24 mouse cellular contexts compared by ENCODE assay signal in the genomic region with DNA sequence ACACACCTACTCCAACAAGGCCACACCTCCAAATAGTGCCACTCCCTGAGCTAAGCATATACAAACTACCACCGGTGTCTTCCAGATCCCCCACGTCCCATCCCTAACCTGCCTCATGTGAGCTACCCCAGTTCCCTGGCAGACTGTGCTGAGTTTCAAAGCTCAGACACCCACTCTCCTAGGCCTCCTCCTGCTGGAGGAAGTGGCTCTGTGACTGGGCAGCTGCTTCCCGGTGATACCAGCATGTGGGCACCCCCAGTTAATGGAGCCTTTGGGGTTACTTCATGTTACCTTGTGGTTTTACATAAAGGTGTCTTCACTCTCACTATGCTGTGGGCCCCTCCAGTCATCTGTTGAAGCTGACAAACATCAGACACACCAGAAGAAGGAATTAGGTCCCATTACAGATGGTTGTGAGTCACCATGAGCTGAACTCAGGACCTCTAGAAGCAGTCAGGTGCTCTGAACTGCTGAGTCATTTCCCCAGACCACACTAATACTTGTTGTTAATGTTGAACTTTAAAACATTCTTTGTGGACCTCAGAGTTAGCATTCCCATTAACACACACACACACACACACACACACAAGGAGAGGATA. TPM values are rescaled to one million over a fixed set of nuclear protein-coding genes. Genes with fewer than 3 reads are reported as not detected.
DNase-seq lines count a peak whose midpoint lies in the region; ATAC-seq and TF ChIP-seq lines count a peak whose summit lies in the region.
"Had no signal": no experiment of that assay in that cellular context is flagged by ENCODE, and none has a peak within 500 bp of the region (broad histone marks: within the 10 kb centered on the region; RNA-seq: fewer than 3 reads in every experiment).

No protein-coding gene starts in this region.

- no peak for DNase-seq in heart, postnatal 4 days
- peak; percentile 21 for DNase-seq in thymus, postnatal 4 days
- no peak for DNase-seq in thymus, adult 2 months
- DNase-seq in c-Kit-positive CD71-negative TER-119-negative erythroid progenitor cells, embryonic 14.5 days (ENCODE audit: low read depth): peak; percentile 28
- no peak for DNase-seq in cerebellum, adult 18-20 months
- no peak for DNase-seq in gastrocnemius, postnatal 25 days
- DNase-seq: adrenal gland, postnatal 10 days; cerebellum, postnatal 25 days; kidney, adult 11 months; kidney, postnatal 4 days; left cerebral cortex, postnatal 4 days; lung, postnatal 4 days; retina, postnatal 1 day; spleen, adult 18-20 months had no signal

- ATAC-seq in heart, embryonic 12.5 days (ENCODE audit: insufficient number of reproducible peaks, low FRiP score): no peak
- ATAC-seq in megakaryocyte-erythroid progenitor cell, adult 5-6 weeks (replicated peaks; ENCODE audit: low FRiP score, low TSS enrichment, poor library complexity, severe bottlenecking): peak; percentile 46; the same call in 1 of the 2 replicates
- ATAC-seq: CD4-positive, CD25-positive, alpha-beta regulatory T cell, adult 4 months had no signal

- no peaks in the 10 kb centered on the region for H3K27me3 ChIP-seq in heart, embryonic 12.5 days (replicated peaks)
- H3K27me3 ChIP-seq in thymus, adult 2 months (ENCODE audit: control insufficient read depth, insufficient read depth, low read length): no peaks in the 10 kb centered on the region
- H3K27me3 ChIP-seq: embryonic facial prominence, embryonic 12.5 days; hindbrain, embryonic 12.5 days; liver, embryonic 15.5 days; neural tube, embryonic 13.5 days had no signal

- H3K4me2 ChIP-seq in heart, embryonic 12.5 days: no peak overlapping the region
- H3K4me2 ChIP-seq: embryonic facial prominence, embryonic 12.5 days; hindbrain, embryonic 12.5 days; liver, embryonic 15.5 days; neural tube, embryonic 13.5 days had no signal

- peak overlapping the region; percentile 9 for H3K27ac ChIP-seq in heart, embryonic 12.5 days (ENCODE audit: poor library complexity, severe bottlenecking)
- H3K27ac ChIP-seq in thymus, adult 2 months (ENCODE audit: control insufficient read depth, insufficient read depth, low read length): no peak overlapping the region
- H3K27ac ChIP-seq: embryonic facial prominence, embryonic 12.5 days; hindbrain, embryonic 12.5 days; liver, embryonic 15.5 days; neural tube, embryonic 13.5 days had no signal

- no peak for TF ChIP-seq POLR2A in thymus, adult 2 months (IDR thresholded peaks at IDR 0.05; ENCODE audit: control insufficient read depth, extremely low read depth, insufficient read depth, low read length, poor library complexity)

- no peaks in the 10 kb centered on the region for H3K9me3 ChIP-seq in heart, embryonic 12.5 days (replicated peaks)
- H3K9me3 ChIP-seq: embryonic facial prominence, embryonic 12.5 days; hindbrain, embryonic 12.5 days; liver, embryonic 15.5 days; neural tube, embryonic 13.5 days had no signal

- H3K36me3 ChIP-seq in heart, embryonic 12.5 days: peaks cover 18% of the 10 kb centered on the region
- H3K36me3 ChIP-seq in thymus, adult 2 months (ENCODE audit: control insufficient read depth, insufficient read depth, low read length): 0 out of 2 replicates have a peak, but pooled peaks cover 3% of the 10 kb centered on the region

- TF ChIP-seq CTCF in thymus, adult 2 months (IDR thresholded peaks at IDR 0.05; ENCODE audit: borderline replicate concordance, control insufficient read depth, extremely low read depth, insufficient read depth, low read length, poor library complexity): no peak

- H3K4me3 ChIP-seq in heart, embryonic 12.5 days: no peak overlapping the region
- H3K4me3 ChIP-seq in thymus, adult 2 months (ENCODE audit: control insufficient read depth, insufficient read depth, low read length): no peak overlapping the region
- H3K4me3 ChIP-seq: embryonic facial prominence, embryonic 12.5 days; hindbrain, embryonic 12.5 days; liver, embryonic 15.5 days; neural tube, embryonic 13.5 days had no signal

- peaks cover 38% of the 10 kb centered on the region for H3K4me1 ChIP-seq in heart, embryonic 12.5 days (replicated peaks)
- peaks cover 33% of the 10 kb centered on the region for H3K4me1 ChIP-seq in thymus, adult 2 months (replicated peaks; ENCODE audit: control insufficient read depth, insufficient read depth, low read length)
- H3K4me1 ChIP-seq: embryonic facial prominence, embryonic 12.5 days; hindbrain, embryonic 12.5 days; liver, embryonic 15.5 days; neural tube, embryonic 13.5 days had no signal

- no peak overlapping the region for H3K9ac ChIP-seq in heart, embryonic 12.5 days
- H3K9ac ChIP-seq: embryonic facial prominence, embryonic 12.5 days; hindbrain, embryonic 12.5 days; liver, embryonic 15.5 days; neural tube, embryonic 13.5 days had no signal

- WGBS in heart, embryonic 12.5 days: 87% methylated on average over 3 of the region's 3 CpGs
- 32% methylated on average over 3 of the region's 3 CpGs for WGBS in thymus, adult 2 months

RNA-seq across cellular contexts. Expression of a gene that starts 19.8 kb away (rescaled TPM):
- 0.09 TPM in 1 of 2 replicates, not detected in the other for polyA plus RNA-seq in heart, embryonic 12.5 days (2016; fragmentation: Nextera tagmentation; extraction: Ambion mirVana)
- under 1 TPM; 0.19 to 0.27 TPM for total RNA-seq in heart, postnatal 4 days (2021)
- 19.4 and 28.3 TPM in 2 replicates for polyA plus RNA-seq in thymus, adult 2 months (2012; rRNA removed)
- total RNA-seq in megakaryocyte-erythroid progenitor cell, adult 5-6 weeks (2014; fragmentation: Nextera tagmentation): not detected in 2 replicates
- total RNA-seq in megakaryocyte-erythroid progenitor cell, adult 5-6 weeks (2017): not detected in 2 replicates
- total RNA-seq in gastrocnemius, postnatal 25 days (2021): not detected
- total RNA-seq: adrenal gland, postnatal 10 days; gastrocnemius, adult 18-20 months; layer of hippocampus, postnatal 25 days; left cerebral cortex, postnatal 4 days had no signal
- polyA plus RNA-seq: forebrain, embryonic 11.5 days; liver, embryonic 15.5 days; neural tube, embryonic 13.5 days had no signal

Comparison
In these comparisons a context has a peak if more than half of its experiments do, and no peak if none do; other contexts are left out.
1. DNase-seq: peak in thymus, postnatal 4 days (single experiment) and c-Kit-positive CD71-negative TER-119-negative erythroid progenitor cells, embryonic 14.5 days (single experiment); none in heart, postnatal 4 days (single experiment), thymus, adult 2 months (single experiment), cerebellum, adult 18-20 months (0 of 2) and gastrocnemius, postnatal 25 days (single experiment).